Mouse (Mus musculus) intestine, embryonic 15.5 days (tissue): Measurements from ENCODE around the gene Irf2. TPM values are rescaled to one million over a fixed set of nuclear protein-coding genes. Genes with fewer than 3 reads are reported as not detected.

Source experiments
- ATAC-seq: fragments of 200-750 bp; cut with Nextera tagmentation; 2 replicates; pipeline ENCODE4 v1.8.0; 2017; ENCODE audit warnings: moderate TSS enrichment, moderate library complexity
- H3K27ac ChIP-seq: fragments of 300-500 bp; sonication (generic); 2 replicates; pipeline ENCODE4 v1.5.1; 2015; ENCODE audit warnings: mild to moderate bottlenecking, inconsistent platforms
- H3K27me3 ChIP-seq: fragments of 300-500 bp; sonication (generic); replicated peaks from 2 replicates; pipeline ENCODE4 v1.6.1; 2015; ENCODE audit warnings: inconsistent platforms
- H3K36me3 ChIP-seq: fragments of 300-500 bp; sonication (generic); 2 replicates; pipeline ENCODE4 v1.6.1; 2015; ENCODE audit warnings: inconsistent platforms
- H3K4me1 ChIP-seq: fragments of 300-500 bp; sonication (generic); replicated peaks from 2 replicates; pipeline ENCODE4 v1.6.1; 2015; ENCODE audit warnings: inconsistent platforms
- H3K4me2 ChIP-seq: fragments of 300-500 bp; sonication (generic); replicated peaks from 2 replicates; pipeline ENCODE4 v1.6.1; 2015; ENCODE audit warnings: mild to moderate bottlenecking, inconsistent platforms
- H3K4me3 ChIP-seq: fragments of 300-500 bp; sonication (generic); replicated peaks from 2 replicates; pipeline ENCODE4 v1.5.1; 2015; ENCODE audit warnings: inconsistent platforms
- H3K9ac ChIP-seq: fragments of 300-500 bp; sonication (generic); 2 replicates; pipeline ENCODE4 v1.6.1; 2015; ENCODE audit warnings: inconsistent platforms
- H3K9me3 ChIP-seq: fragments of 300-500 bp; sonication (generic); 2 replicates; pipeline ENCODE4 v1.6.1; 2016; ENCODE audit warnings: inconsistent platforms
- WGBS: fragments of 180-500 bp; shearing (Covaris S2); methylation state at CpG from one replicate; pipeline ENCODE4 v1.1.7; 2015; 5-methylcytosine and 5-hydroxymethylcytosine counted together
- polyA plus RNA-seq: library from polyadenylated mRNA; unstranded; fragments of >200 nt; fragmentation: Nextera tagmentation; extraction: Ambion mirVana; gene quantifications from 2 replicates; pipeline ENCODE4 v1.2.1, GENCODE M21; 2015

Gene Irf2
- polyA plus RNA-seq, 1 experiment from 2014 or later: 34.7 TPM

- no peak overlapping the region for H3K4me3 ChIP-seq
- 36% methylated on average over 4 of the region's 4 CpGs for WGBS
- 0 out of 2 replicates have a peak, but pooled peaks cover under 1% of the 10 kb centered on the region for H3K36me3 ChIP-seq
- no peak overlapping the region for H3K4me2 ChIP-seq
- H3K27ac ChIP-seq: no peak overlapping the region
- 0 out of 2 replicates have a peak, but pooled peaks cover 4% of the 10 kb centered on the region for H3K4me1 ChIP-seq
- no peaks in the 10 kb centered on the region for H3K27me3 ChIP-seq
- no peak for ATAC-seq
- H3K9ac ChIP-seq: no peak overlapping the region
- no peaks in the 10 kb centered on the region for H3K9me3 ChIP-seq
Observed at GRCm38 (mm10) chr8:46851560-46851959, 112.0 kb downstream of the Irf2 start.

- ATAC-seq: no peak
- H3K9ac ChIP-seq: no peak overlapping the region
- no peaks in the 10 kb centered on the region for H3K27me3 ChIP-seq
- no peak overlapping the region for H3K4me3 ChIP-seq
- H3K4me1 ChIP-seq: 0 out of 2 replicates have a peak, but pooled peaks cover 4% of the 10 kb centered on the region
- H3K4me2 ChIP-seq: no peak overlapping the region
- H3K27ac ChIP-seq: no peak overlapping the region
- no peaks in the 10 kb centered on the region for H3K9me3 ChIP-seq
- H3K36me3 ChIP-seq: no peaks in the 10 kb centered on the region
- WGBS: 79% methylated on average over 11 of the region's 11 CpGs
Observed at GRCm38 (mm10) chr8:46852377-46852776, 112.8 kb downstream of the Irf2 start.

- Histone ChIP-seq H3K36me3 (no peaks in the 10 kb centered on the region), H3K9ac (no peak overlapping the region), H3K4me3 (no peak overlapping the region), H3K9me3 (no peaks in the 10 kb centered on the region), H3K4me2 (no peak overlapping the region), H3K27me3 (no peaks in the 10 kb centered on the region), H3K27ac (0 out of 2 replicates have a peak overlapping the region, but pooled peaks have one; percentile 36), H3K4me1 (no peaks in the 10 kb centered on the region)
- WGBS: 37% methylated on average over 7 of the region's 7 CpGs
- ATAC-seq: no peak
Observed at GRCm38 (mm10) chr8:46859164-46859846, 119.8 kb downstream of the Irf2 start.

DNA sequence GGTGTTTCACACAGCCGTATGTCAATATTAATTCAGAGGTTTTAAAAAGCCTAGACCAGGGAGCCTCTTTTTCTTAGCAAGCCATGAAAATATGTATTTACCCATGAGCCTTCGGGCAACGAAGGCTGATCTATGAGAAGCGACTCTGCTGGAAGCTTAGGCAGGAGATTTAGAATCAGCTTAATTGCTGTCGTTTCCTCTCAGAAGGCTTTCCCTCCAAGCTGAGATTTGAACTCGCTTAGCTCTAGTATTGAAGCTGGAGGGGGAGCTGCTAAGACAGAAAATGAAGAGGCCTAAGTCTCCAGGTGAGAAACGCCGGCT lies 120.3 kb downstream of the Irf2 start:
- Histone ChIP-seq H3K4me3 (no peak overlapping the region), H3K9ac (no peak overlapping the region), H3K27me3 (no peaks in the 10 kb centered on the region), H3K4me1 (no peaks in the 10 kb centered on the region), H3K9me3 (no peaks in the 10 kb centered on the region), H3K27ac (no peak overlapping the region), H3K4me2 (no peak overlapping the region), H3K36me3 (no peaks in the 10 kb centered on the region)
- no peak for ATAC-seq
- 59% methylated on average over 8 of the region's 8 CpGs for WGBS

DNA sequence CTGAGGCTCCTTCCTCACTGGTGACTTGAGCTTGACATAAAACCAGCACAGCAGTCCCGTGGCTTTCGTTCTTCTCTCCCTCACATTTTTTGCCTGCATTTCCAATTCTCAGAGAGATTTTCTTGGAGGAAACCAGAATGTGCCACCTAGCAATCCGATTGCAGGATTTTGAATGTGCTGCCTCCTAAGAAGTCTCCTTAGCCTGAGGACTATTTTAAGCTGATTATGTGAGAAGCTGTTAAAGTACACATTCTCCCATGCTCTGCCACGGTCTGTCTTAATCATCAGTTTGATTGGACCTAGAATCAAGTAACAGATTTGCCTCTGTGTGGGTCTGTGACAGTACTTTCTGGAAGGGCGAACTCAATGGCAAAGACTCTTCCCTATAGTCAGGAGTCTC lies 123.0 kb downstream of the Irf2 start:
- Histone ChIP-seq H3K9ac (no peak overlapping the region), H3K27me3 (no peaks in the 10 kb centered on the region), H3K36me3 (no peaks in the 10 kb centered on the region), H3K27ac (no peak overlapping the region), H3K9me3 (no peaks in the 10 kb centered on the region), H3K4me2 (no peak overlapping the region), H3K4me3 (no peak overlapping the region), H3K4me1 (no peaks in the 10 kb centered on the region)
- ATAC-seq: no peak
- WGBS: 90% methylated on average over 5 of the region's 5 CpGs

DNA sequence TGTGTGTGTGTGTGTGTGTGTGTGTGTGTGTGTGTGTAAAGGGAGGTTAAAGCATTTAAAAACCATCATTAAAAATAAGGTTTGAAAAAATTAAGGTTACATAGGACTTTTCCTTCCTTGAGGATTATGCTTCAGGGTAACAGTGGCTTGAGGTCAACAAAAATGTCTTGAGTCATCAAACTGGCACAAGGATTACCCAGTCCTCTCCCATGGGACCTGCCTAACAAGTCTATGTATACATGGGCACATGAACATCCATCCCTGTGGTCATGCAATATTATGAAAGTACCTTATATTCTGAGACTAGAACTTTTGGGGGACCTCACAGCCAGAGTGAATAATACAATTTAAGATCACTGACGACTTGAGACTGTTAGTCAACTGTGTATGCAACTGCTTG lies 125.9 kb downstream of the Irf2 start:
- Histone ChIP-seq H3K9ac (no peak overlapping the region), H3K9me3 (no peaks in the 10 kb centered on the region), H3K36me3 (no peaks in the 10 kb centered on the region), H3K27me3 (no peaks in the 10 kb centered on the region), H3K4me2 (no peak overlapping the region), H3K4me3 (no peak overlapping the region), H3K4me1 (peaks cover 9% of the 10 kb centered on the region), H3K27ac (no peak overlapping the region)
- ATAC-seq: no peak
- 90% methylated on average over 1 of the region's 1 CpGs for whole genome bisulfite sequencing

DNA sequence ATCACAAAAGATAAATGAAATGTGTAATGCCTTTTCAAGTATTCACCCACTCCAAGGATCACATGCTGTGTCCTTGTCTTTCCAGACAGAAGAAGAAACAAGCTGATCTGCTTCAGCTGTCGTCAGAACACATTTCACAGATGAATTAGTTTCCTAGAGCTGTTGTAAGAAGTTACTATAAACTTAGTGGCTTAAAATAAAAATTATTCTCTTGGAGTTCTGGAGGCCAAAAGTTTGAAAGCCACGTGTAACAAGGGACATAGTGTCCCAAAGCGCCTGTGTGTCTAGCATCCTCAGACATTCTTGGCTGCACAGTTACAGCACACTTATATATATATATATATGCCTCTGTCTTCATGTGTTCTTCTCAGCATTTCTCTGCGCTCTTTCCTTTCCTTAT lies 127.9 kb downstream of the Irf2 start:
- ATAC-seq: no peak
- Histone ChIP-seq H3K9ac (no peak overlapping the region), H3K27ac (no peak overlapping the region), H3K9me3 (no peaks in the 10 kb centered on the region), H3K27me3 (no peaks in the 10 kb centered on the region), H3K4me1 (peaks cover 9% of the 10 kb centered on the region), H3K4me2 (no peak overlapping the region), H3K4me3 (no peak overlapping the region), H3K36me3 (no peaks in the 10 kb centered on the region)
- 55% methylated on average over 4 of the region's 4 CpGs for WGBS

DNA sequence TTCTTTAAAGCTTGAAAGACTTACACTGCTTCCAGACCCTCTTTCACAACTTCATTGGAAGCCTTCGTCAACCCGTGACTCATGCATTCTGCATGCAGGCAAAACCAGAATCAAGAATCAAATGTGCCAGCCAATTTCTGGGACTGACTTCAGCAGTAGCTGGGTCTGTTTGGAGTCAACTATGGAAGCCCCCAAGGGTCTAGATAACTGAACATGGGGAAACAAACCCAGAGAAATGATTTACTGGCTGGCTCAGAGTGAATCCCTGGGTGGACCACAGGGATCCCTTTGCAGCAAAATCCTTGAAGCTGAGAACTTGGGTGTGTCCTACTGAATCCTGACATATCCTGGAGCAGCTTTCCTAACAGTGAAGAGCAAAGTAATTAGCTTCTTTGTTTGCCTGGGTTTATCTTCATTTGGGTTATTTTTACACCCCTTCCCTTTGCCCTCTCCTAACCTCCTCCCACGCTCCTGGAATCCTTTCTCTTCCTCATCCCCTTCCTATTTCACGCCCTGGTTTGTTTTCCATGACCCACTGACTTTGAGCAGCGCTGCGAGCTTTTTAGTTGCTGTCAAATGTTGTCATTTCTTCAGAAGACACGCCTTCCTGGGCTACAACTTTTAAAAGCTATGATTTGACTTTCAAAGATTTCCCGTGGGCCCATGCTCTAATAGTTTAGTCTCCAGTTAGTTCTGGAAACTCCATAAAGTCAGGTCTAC lies 129.0 kb downstream of the Irf2 start:
- no peak overlapping the region for H3K4me2 ChIP-seq
- no peak overlapping the region for H3K9ac ChIP-seq
- no peak overlapping the region for H3K27ac ChIP-seq
- H3K4me1 ChIP-seq: peaks cover 9% of the 10 kb centered on the region
- ATAC-seq: no peak; the same call in 1 of the 2 replicates
- no peaks in the 10 kb centered on the region for H3K27me3 ChIP-seq
- H3K9me3 ChIP-seq: no peaks in the 10 kb centered on the region
- H3K4me3 ChIP-seq: no peak overlapping the region
- WGBS: 55% methylated on average over 8 of the region's 8 CpGs
- H3K36me3 ChIP-seq: no peaks in the 10 kb centered on the region

DNA sequence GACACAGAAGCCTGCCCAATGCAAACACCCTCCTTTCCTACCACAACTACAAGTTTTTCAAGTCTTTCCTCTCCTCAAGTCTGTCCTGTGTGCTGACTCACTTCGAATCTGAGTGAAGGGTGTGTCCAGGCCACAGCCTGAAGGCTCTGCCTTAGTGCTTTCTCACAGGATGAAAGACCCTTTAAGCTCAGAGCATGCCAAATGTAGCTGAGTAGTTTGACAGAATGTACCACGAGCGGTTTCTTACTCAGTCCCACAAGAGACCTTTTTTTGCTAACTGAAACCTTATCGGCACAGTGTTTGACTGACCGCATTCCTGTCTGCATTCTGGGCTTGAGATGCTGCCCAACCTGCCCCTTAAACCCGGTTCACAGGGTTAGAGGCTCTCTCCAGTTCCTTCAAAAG lies 130.0 kb downstream of the Irf2 start:
- 48% methylated on average over 6 of the region's 6 CpGs for WGBS
- H3K36me3 ChIP-seq: no peaks in the 10 kb centered on the region
- H3K4me3 ChIP-seq: no peak overlapping the region
- peaks cover 9% of the 10 kb centered on the region for H3K4me1 ChIP-seq
- no peaks in the 10 kb centered on the region for H3K9me3 ChIP-seq
- H3K27ac ChIP-seq: no peak overlapping the region
- H3K27me3 ChIP-seq: no peaks in the 10 kb centered on the region
- H3K4me2 ChIP-seq: no peak overlapping the region
- peak; percentile 87 for ATAC-seq
- H3K9ac ChIP-seq: no peak overlapping the region

GRCm38 (mm10) chr8:46871086-46871485 lies 131.6 kb downstream of the Irf2 start:
- ATAC-seq: no peak
- 89% methylated on average over 4 of the region's 4 CpGs for WGBS
- H3K4me1 ChIP-seq: peaks cover 9% of the 10 kb centered on the region

GRCm38 (mm10) chr8:46875615-46876293 lies 136.2 kb downstream of the Irf2 start:
- H3K9ac ChIP-seq: no peak overlapping the region
- ATAC-seq: no peak
- WGBS: 44% methylated on average over 2 of the region's 2 CpGs
- H3K27ac ChIP-seq: no peak overlapping the region
- H3K4me3 ChIP-seq: no peak overlapping the region
- no peaks in the 10 kb centered on the region for H3K27me3 ChIP-seq
- no peaks in the 10 kb centered on the region for H3K36me3 ChIP-seq
- no peaks in the 10 kb centered on the region for H3K4me1 ChIP-seq
- no peak overlapping the region for H3K4me2 ChIP-seq
- H3K9me3 ChIP-seq: no peaks in the 10 kb centered on the region

More at GRCm38 (mm10) chr8:46871086-46871485, 131.6 kb downstream of the Irf2 start:
- no peaks in the 10 kb centered on the region for H3K9me3 ChIP-seq
- H3K9ac ChIP-seq: no peak overlapping the region
- no peak overlapping the region for H3K27ac ChIP-seq
- H3K4me3 ChIP-seq: no peak overlapping the region
- no peak overlapping the region for H3K4me2 ChIP-seq
- no peaks in the 10 kb centered on the region for H3K27me3 ChIP-seq
- H3K36me3 ChIP-seq: no peaks in the 10 kb centered on the region

GRCm38 (mm10) chr8:46881348-46881747 lies 141.8 kb downstream of the Irf2 start:
- Histone ChIP-seq H3K4me1 (no peaks in the 10 kb centered on the region; the same call in 1 of the 2 replicates), H3K4me2 (no peak overlapping the region), H3K27ac (no peak overlapping the region), H3K4me3 (no peak overlapping the region), H3K9ac (no peak overlapping the region), H3K9me3 (no peaks in the 10 kb centered on the region), H3K27me3 (no peaks in the 10 kb centered on the region), H3K36me3 (no peaks in the 10 kb centered on the region)
- WGBS: 80% methylated on average over 6 of the region's 6 CpGs
- peak; percentile 50; the same call in 1 of the 2 replicates for ATAC-seq
